Mouse (Mus musculus) MEL (cell line): ENCODE results near the gene Mrpl35.

Experiments
- CTCF ChIP-seq, 3 experiments: IDR thresholded peaks in 2 of 3; conservative IDR thresholded peaks in 1 of 3; 2 replicates each; pipeline ENCODE4 v1.5.1; 2011 to 2012; ENCODE audit warnings: low read length in 3 of 3, low read depth in 2 of 3, mild to moderate bottlenecking in 2 of 3, improper control_type of control experiment in 1 of 3, inconsistent platforms in 1 of 3, mixed read lengths in 1 of 3, moderate library complexity in 1 of 3; ENCODE audit not compliant: control insufficient read depth in 1 of 3, insufficient read depth in 1 of 3, poor library complexity in 1 of 3, severe bottlenecking in 1 of 3
- ELF1 ChIP-seq: IDR thresholded peaks from 2 replicates; pipeline ENCODE4 v1.6.1; 2014; ENCODE audit warnings: low read depth, mild to moderate bottlenecking, inconsistent platforms, low read length, improper control_type of control experiment, moderate library complexity
- EP300 ChIP-seq, 2 experiments: IDR thresholded peaks; 2 replicates each; pipeline ENCODE4 v1.6.1; 2011; ENCODE audit warnings: improper control_type of control experiment in 2 of 2, low read length in 2 of 2, low read depth in 1 of 2, mild to moderate bottlenecking in 1 of 2
- GABPA ChIP-seq: IDR thresholded peaks from 2 replicates; pipeline ENCODE4 v1.6.1; 2012; ENCODE audit warnings: low read depth, mild to moderate bottlenecking, inconsistent platforms, low read length, improper control_type of control experiment, moderate library complexity
- POLR2A ChIP-seq, 2 experiments: IDR thresholded peaks; 2 replicates each; pipeline ENCODE4 v1.6.1; 2011 to 2012; ENCODE audit warnings: low read length in 2 of 2, mild to moderate bottlenecking in 2 of 2, control low read depth in 1 of 2, improper control_type of control experiment in 1 of 2, low read depth in 1 of 2, moderate library complexity in 1 of 2; ENCODE audit not compliant: control insufficient read depth in 1 of 2, insufficient read depth in 1 of 2, poor library complexity in 1 of 2
- ZNF384 ChIP-seq: IDR thresholded peaks from 2 replicates; pipeline ENCODE4 v1.6.1; 2012; ENCODE audit warnings: low read depth, mild to moderate bottlenecking, inconsistent platforms, low read length, improper control_type of control experiment

DNA sequence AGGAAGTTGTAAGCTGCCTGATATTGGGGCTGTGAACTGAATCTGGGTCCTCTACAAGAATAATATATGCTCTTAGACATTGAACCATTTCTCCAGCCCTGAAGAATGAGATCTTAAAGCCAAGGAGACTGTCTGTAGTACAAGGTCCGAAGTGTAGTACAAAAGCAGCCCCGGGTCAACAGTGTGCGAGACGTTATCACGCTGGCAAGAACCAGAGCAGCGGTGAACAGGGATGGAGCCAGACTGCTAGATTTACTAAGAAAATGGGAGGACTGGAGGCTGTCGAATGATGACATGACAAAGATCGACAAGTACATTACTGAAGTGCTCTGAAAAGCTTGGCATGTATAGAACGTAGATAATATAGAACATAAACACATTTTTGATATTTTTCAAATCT is 3.0 kb upstream of the Mrpl35 start:
- TF ChIP-seq CTCF (IDR thresholded peaks at IDR 0.05 in 2 of 3, conservative IDR thresholded peaks at IDR 0.05 in 1 of 3; ENCODE audit: control insufficient read depth in 1 of 3, insufficient read depth in 1 of 3, low read depth in 2 of 3, low read length in 3 of 3, poor library complexity in 1 of 3, severe bottlenecking in 1 of 3): no peak
- TF ChIP-seq ELF1: no peak
- TF ChIP-seq GABPA: no peak
- no peak for TF ChIP-seq ZNF384
- no peak for TF ChIP-seq POLR2A (IDR thresholded peaks at IDR 0.05; ENCODE audit: control insufficient read depth in 1 of 2, insufficient read depth in 1 of 2, low read depth in 1 of 2, low read length in 2 of 2, poor library complexity in 1 of 2)
- TF ChIP-seq EP300 (IDR thresholded peaks at IDR 0.05; ENCODE audit: low read depth in 1 of 2, low read length in 2 of 2): no peak
